Mouse (Mus musculus): Measurements from ENCODE around the gene Sorcs1. TPM values are rescaled to one million over a fixed set of nuclear protein-coding genes. Genes with fewer than 3 reads are reported as not detected.

Gene Sorcs1
- polyA plus RNA-seq (2016; fragmentation: Nextera tagmentation; extraction: Ambion mirVana) = 3.1 and 3.8 TPM in 2 replicates

DNA sequence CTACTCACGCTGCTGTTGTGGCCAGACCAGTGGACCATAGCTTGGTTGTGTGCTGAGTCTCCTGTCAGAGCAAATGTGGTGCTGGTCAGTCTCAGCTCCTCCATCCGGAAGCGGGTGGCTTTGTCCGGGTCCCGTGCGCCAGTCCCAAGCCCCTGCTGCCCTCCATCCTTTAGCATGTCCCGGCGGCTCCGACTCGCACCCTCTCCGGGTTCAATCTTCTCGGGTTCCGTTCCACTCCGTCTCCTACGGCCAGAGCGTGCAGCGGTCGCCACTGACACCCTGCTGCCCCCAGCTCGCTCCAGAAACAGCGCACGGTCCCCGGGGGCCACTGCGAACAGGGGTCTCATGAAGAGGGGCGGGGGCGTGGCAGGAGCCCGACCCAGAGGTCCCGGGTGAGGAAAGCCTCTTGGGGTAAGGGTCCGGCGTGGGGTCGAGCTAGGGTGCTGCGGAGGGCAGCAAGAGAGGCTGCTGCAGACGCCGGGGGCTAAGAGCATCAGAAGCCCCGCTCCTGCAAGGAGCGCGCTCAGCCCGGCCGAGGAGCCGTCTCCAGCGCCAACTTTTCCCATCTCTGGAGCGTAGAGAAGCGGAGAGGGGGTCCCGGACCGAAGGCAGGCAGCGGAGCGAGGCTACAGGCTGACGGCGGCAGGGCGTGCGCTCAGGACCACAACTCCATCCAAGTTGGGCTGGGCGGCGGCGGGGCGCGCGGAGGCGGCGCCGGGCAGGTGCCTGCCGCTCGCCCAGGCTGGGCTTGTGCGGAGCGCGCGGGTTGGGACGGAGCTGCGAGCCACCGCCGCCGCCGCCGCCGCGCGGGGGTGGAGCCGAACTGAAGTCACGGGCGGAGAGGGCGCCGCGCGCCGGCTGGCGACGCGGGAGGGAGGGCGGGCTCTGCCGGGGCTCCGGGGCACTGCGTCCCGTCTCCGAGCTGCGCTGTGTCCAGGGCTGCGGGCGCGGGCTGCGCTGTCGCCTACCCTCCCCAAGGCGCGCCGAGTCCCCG is at the start of gene Sorcs1:
Gene Sorcs1 (minus strand): TSS at position 744 of the 994 bp plus-strand sequence.
- Histone ChIP-seq H3K27ac (replicated peaks) (peak within 1 kb of the TSS; percentile 85), H3K36me3 (no peaks in the 10 kb centered on the region), H3K27me3 (ENCODE audit: low read depth, poor library complexity, severe bottlenecking) (peaks cover 52% of the 10 kb centered on the region), H3K4me3 (peak within 1 kb of the TSS; percentile 76), H3K9me3 (replicated peaks) (no peaks in the 10 kb centered on the region), H3K4me1 (peaks cover 24% of the 10 kb centered on the region)
- WGBS = under 1% methylated on average over 93 of the region's 102 CpGs
- DNase-seq (ENCODE audit: low spot score) = peak; percentile 81

DNA sequence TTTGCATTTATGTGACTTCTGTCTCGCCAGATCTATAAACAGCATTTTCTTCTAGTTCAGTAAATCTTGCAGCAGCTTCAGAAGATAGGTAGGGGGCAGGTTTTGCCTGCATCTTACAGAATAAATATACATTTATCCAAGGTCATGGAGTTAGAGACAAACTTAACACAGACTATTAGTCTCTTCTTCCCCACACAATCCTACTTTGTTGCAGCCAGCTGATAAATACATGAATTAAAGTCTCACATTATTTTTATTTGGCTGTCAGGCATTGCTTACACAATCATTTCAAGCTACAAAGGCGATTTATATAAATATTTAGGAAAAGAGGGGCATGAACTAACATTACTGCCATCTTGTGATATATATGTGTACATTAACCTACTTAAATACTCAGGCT is 4.8 kb upstream of the Sorcs1 start:
- Histone ChIP-seq H3K36me3 (no peaks in the 10 kb centered on the region), H3K9me3 (replicated peaks) (no peaks in the 10 kb centered on the region), H3K4me1 (peaks cover 9% of the 10 kb centered on the region), H3K27ac (replicated peaks) (no peak overlapping the region), H3K4me3 (no peak overlapping the region), H3K27me3 (ENCODE audit: low read depth, poor library complexity, severe bottlenecking) (peaks cover 30% of the 10 kb centered on the region)
- DNase-seq (ENCODE audit: low spot score) = no peak
- WGBS = 73% methylated on average over 2 of the region's 2 CpGs

GRCm38 (mm10) chr19:50678946-50679345 is 500 bp upstream of the Sorcs1 start:
- H3K27me3 ChIP-seq (ENCODE audit: low read depth, poor library complexity, severe bottlenecking) = peaks cover 52% of the 10 kb centered on the region
- peak overlapping the region; percentile 76 for H3K4me3 ChIP-seq
- no peak for DNase-seq (ENCODE audit: low spot score)
- 0% methylated on average over 2 of the region's 2 CpGs for WGBS
- H3K4me1 ChIP-seq = peaks cover 24% of the 10 kb centered on the region
- no peaks in the 10 kb centered on the region for H3K9me3 ChIP-seq (replicated peaks)
- peak overlapping the region; percentile 85 for H3K27ac ChIP-seq (replicated peaks)
- no peaks in the 10 kb centered on the region for H3K36me3 ChIP-seq

DNA sequence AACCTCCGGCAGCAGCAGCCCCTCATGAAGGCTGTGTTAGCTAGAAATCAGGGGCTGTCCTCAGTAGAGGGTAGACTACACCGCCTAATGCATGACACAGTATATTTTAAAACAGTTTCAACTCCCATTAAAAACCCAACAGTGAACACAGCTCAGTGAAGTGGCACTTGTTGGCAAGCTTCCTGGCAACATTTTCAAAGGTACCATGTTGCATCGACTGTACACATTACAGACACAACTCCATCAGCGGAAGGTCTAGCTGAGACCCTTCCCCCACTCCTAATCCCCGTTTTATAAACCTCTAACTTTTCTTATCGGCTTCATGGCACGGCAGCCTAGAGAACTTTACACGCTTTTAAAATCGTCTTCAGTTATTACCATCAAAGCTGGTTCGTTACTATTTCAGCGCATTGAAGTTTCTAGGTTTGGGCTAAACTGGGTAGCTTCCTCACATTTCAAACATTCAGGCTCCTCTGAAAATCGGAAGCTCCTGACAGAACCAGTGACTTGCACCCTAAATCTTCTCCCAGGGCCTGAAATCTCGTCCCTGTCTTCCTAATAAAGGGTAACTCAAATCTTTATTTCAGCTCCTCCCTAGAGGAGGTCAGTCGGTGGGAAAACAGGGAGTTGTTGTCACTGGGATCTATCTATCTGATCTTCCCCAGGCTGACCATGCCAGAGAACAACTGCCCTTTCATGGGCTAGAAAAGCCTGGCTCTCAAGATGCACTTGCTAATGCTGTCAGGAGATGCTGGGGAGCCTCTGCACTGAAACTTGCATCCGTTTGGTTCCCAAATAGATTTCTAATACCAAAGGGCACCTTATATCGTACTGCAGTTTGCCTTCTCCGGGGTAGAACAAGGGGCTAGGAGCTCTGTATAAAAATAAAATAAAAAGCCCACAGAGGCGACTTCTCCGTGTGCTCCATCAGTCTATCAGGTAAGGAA is 1.6 kb downstream of the Sorcs1 start:
- Histone ChIP-seq H3K4me1 (peaks cover 24% of the 10 kb centered on the region), H3K27me3 (ENCODE audit: low read depth, poor library complexity, severe bottlenecking) (peaks cover 43% of the 10 kb centered on the region), H3K9me3 (replicated peaks) (no peaks in the 10 kb centered on the region), H3K36me3 (no peaks in the 10 kb centered on the region), H3K27ac (replicated peaks) (no peak overlapping the region), H3K4me3 (peak overlapping the region; percentile 76)
- WGBS = 37% methylated on average over 19 of the region's 19 CpGs
- DNase-seq (ENCODE audit: low spot score) = peak; percentile 21

GRCm38 (mm10) chr19:50674921-50675320 is 3.5 kb downstream of the Sorcs1 start:
- Histone ChIP-seq H3K4me1 (peaks cover 24% of the 10 kb centered on the region), H3K4me3 (no peak overlapping the region), H3K36me3 (no peaks in the 10 kb centered on the region), H3K27me3 (ENCODE audit: low read depth, poor library complexity, severe bottlenecking) (peaks cover 35% of the 10 kb centered on the region), H3K27ac (replicated peaks) (no peak overlapping the region), H3K9me3 (replicated peaks) (no peaks in the 10 kb centered on the region)
- no peak for DNase-seq (ENCODE audit: low spot score)
- WGBS = 87% methylated on average over 5 of the region's 5 CpGs

DNA sequence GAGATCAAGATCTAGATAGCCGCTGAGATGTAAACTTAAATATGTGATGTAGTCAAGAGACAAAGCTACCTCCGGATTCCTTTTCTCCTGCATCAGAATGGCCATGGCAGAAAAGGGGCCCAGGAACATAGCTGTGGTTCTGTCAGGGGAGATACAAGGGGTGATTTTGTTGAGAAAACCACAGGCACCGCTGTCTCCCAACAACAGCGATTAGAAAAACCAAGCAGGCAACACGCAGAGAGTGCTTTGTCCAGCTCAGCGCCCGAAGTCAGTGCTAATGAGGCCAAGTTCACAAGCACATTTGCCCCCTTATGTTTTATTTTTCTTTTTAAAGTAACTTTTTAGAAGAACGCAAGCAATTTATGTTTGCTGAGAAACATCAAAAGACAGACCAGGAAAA is 10.9 kb downstream of the Sorcs1 start:
- WGBS = 73% methylated on average over 8 of the region's 8 CpGs
- no peak for DNase-seq (ENCODE audit: low spot score)
- Histone ChIP-seq H3K27me3 (ENCODE audit: low read depth, poor library complexity, severe bottlenecking) (no peaks in the 10 kb centered on the region), H3K36me3 (no peaks in the 10 kb centered on the region), H3K4me1 (no peaks in the 10 kb centered on the region), H3K27ac (replicated peaks) (no peak overlapping the region), H3K9me3 (replicated peaks) (no peaks in the 10 kb centered on the region), H3K4me3 (no peak overlapping the region)

DNA sequence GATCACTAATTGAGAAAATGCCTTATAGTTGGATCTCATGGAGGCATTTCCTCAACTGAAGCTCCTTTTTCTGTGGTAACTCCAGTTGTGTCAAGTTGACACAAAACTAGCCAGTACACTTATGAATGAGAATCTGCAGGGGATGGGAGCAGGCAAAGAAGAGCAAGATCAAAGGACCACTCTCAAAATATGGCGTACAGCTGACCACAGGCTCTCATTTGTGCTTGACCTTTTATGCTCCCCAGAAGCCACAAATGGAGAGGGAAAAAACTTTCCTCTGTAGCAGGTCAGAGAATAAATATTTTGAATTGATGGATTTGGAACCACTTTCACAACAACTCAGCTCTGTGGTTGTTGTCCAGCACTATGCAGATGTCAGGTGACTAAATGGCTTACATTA is 14.1 kb downstream of the Sorcs1 start:
- Histone ChIP-seq H3K4me3 (no peak overlapping the region), H3K9me3 (replicated peaks) (no peaks in the 10 kb centered on the region), H3K27ac (replicated peaks) (no peak overlapping the region), H3K27me3 (ENCODE audit: low read depth, poor library complexity, severe bottlenecking) (no peaks in the 10 kb centered on the region), H3K36me3 (no peaks in the 10 kb centered on the region), H3K4me1 (no peaks in the 10 kb centered on the region)
- DNase-seq (ENCODE audit: low spot score) = no peak
- WGBS = 81% methylated on average over 1 of the region's 1 CpGs

GRCm38 (mm10) chr19:50659144-50659543 is 19.3 kb downstream of the Sorcs1 start:
- Histone ChIP-seq H3K9me3 (replicated peaks) (no peaks in the 10 kb centered on the region), H3K36me3 (no peaks in the 10 kb centered on the region), H3K4me3 (no peak overlapping the region), H3K27me3 (ENCODE audit: low read depth, poor library complexity, severe bottlenecking) (no peaks in the 10 kb centered on the region), H3K4me1 (no peaks in the 10 kb centered on the region), H3K27ac (replicated peaks) (no peak overlapping the region)
- no peak for DNase-seq (ENCODE audit: low spot score)
- 88% methylated on average over 4 of the region's 4 CpGs for WGBS

DNA sequence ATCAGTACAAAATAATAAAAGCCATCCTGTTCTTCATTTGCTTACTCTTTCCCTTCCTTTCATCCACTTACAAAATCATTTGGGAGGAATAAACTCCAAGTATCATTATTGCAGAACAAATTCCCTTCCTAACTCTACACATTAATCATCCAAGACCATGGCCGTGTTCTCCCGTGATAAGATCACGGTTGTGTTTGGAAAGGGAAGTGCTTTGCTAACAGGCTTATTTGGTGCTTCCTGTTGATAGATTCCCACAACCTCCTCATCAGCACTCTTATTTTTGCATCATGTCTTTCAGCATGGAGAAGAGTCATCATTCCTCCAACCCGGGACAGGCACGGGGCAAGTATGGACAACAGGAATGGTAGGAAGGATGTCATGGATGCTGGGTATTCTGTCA is 25.7 kb downstream of the Sorcs1 start:
- H3K27me3 ChIP-seq (ENCODE audit: low read depth, poor library complexity, severe bottlenecking) = no peaks in the 10 kb centered on the region
- DNase-seq (ENCODE audit: low spot score) = no peak
- no peaks in the 10 kb centered on the region for H3K9me3 ChIP-seq (replicated peaks)
- H3K36me3 ChIP-seq = no peaks in the 10 kb centered on the region
- no peak overlapping the region for H3K4me3 ChIP-seq
- 88% methylated on average over 5 of the region's 5 CpGs for WGBS
- H3K4me1 ChIP-seq = no peaks in the 10 kb centered on the region; the same call in 1 of the 2 replicates
- H3K27ac ChIP-seq (replicated peaks) = no peak overlapping the region

DNA sequence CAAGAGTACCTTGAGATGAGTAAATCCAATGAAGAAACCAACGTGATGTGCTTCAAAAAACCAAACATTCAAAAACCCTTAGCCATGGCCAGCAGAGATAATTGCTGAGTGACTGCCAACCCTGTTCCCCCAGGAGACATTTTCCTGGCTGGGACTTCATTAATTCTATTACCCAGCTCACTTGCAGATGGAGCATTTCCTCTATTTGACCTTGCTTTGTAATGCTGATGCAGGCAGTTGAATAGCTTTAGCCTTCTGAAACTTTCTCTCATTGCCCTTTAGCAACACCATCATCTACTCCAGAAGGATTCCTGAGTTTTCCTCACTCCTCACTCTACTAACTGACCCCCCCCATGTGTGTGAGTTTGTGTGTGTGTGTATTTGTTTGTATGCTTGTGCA is 34.6 kb downstream of the Sorcs1 start:
- H3K4me3 ChIP-seq = no peak overlapping the region
- H3K9me3 ChIP-seq (replicated peaks) = no peaks in the 10 kb centered on the region
- H3K4me1 ChIP-seq = peaks cover 15% of the 10 kb centered on the region
- no peaks in the 10 kb centered on the region for H3K27me3 ChIP-seq (ENCODE audit: low read depth, poor library complexity, severe bottlenecking)
- H3K36me3 ChIP-seq = no peaks in the 10 kb centered on the region
- no peak overlapping the region for H3K27ac ChIP-seq (replicated peaks)
- DNase-seq (ENCODE audit: low spot score) = no peak
- WGBS = 68% methylated on average over 1 of the region's 1 CpGs

- Histone ChIP-seq H3K4me3 (no peak overlapping the region), H3K27me3 (ENCODE audit: low read depth, poor library complexity, severe bottlenecking) (no peaks in the 10 kb centered on the region), H3K9me3 (replicated peaks) (no peaks in the 10 kb centered on the region), H3K36me3 (no peaks in the 10 kb centered on the region), H3K4me1 (peaks cover 27% of the 10 kb centered on the region), H3K27ac (replicated peaks) (no peak overlapping the region)
- WGBS = 91% methylated on average over 1 of the region's 1 CpGs
- no peak for DNase-seq (ENCODE audit: low spot score)
Measured at GRCm38 (mm10) chr19:50642121-50642520, 36.3 kb downstream of the Sorcs1 start.

- Histone ChIP-seq H3K4me1 (peaks cover 31% of the 10 kb centered on the region), H3K9me3 (replicated peaks) (no peaks in the 10 kb centered on the region), H3K27ac (replicated peaks) (no peak overlapping the region), H3K36me3 (no peaks in the 10 kb centered on the region), H3K27me3 (ENCODE audit: low read depth, poor library complexity, severe bottlenecking) (no peaks in the 10 kb centered on the region), H3K4me3 (no peak overlapping the region)
- DNase-seq (ENCODE audit: low spot score) = no peak
- WGBS = 79% methylated on average over 8 of the region's 8 CpGs
Measured at GRCm38 (mm10) chr19:50640251-50641032, 38.0 kb downstream of the Sorcs1 start.
